Mouse (Mus musculus): ENCODE results near the gene Fcgr1.
A peak's percentile ranks its signal among the peaks of the same experiment; 100 is the strongest.
"Not testable (repeated sequence)": the region's sequence is repeated elsewhere in the genome, so short reads cannot be mapped to it uniquely, and the experiment has no call there.

The Fcgr1 gene

DNA sequence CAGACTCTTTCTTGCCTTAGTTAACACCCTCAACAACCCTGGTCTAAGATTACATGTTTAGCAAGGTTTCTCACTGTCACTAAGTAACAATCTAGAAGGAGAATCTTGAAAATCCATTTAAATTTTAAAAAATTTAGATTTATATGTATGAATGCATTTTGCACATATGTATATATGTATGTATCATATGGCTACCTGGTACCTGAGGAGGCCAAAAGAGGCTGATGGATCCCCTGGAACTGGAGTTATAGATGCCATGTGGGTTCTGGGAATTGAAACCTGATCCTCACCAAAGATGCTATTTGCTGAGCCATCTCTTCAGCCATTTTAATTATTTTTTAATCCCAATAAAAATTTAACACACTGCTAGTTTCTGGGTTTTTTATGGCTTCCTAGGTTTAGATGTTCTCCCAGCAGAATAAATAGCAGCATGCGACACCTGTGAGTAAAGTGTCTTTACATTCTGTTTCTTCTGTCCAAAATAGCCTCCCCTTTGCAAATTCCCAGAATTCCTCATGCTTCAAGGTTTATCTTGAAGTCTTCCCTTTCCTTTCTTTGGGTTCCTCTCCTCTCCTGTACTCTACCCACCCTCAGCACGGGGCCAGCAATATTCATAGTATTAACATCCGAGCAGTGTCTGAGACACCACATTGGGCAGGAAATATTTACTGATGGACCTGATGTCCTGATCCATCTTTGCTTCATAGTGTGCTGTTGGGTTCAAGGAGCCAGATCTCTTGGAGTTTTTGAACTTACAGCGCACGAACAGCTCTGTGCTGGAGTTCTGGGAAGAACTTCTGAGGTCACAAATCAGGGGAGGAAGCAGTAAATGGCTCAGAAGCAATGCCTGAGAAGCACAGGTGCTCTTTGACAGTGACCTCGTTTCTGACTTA lies 45.4 kb downstream of the Fcgr1 start:
- DNase-seq (ENCODE audit: low spot score): no peak

- no peak for DNase-seq (ENCODE audit: low spot score)
These were observed 46.2 kb downstream of the Fcgr1 start for GRCm38 (mm10) chr3:96247356-96248140.

DNA sequence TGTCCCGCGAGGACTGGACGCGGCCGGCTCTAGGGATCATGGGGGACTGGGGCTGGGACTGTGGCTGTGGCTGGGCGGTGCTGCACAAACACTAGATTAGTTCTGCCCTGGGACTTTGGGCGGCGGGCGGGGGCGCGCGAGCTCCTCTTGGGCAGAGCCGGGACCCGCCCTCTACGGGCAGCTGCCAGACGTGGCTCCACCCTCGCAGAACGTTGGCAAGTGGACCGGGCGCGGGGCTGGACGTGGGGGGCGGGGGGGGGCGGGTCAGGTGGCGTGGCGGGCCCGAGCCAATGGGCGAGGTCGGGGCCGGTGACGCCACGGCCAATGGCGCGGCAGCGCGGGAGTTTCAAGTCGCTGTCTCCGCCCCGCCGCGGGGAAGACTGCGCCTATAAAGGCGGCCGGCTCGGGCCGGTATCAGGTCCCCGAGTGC lies 47.3 kb downstream of the Fcgr1 start, which contains the start of gene Hist2h3c1:
Gene Hist2h3c1 (plus strand): TSS at position 259 of the 430 bp plus-strand sequence.
- DNase-seq (ENCODE audit: low spot score): not testable (repeated sequence)

DNA sequence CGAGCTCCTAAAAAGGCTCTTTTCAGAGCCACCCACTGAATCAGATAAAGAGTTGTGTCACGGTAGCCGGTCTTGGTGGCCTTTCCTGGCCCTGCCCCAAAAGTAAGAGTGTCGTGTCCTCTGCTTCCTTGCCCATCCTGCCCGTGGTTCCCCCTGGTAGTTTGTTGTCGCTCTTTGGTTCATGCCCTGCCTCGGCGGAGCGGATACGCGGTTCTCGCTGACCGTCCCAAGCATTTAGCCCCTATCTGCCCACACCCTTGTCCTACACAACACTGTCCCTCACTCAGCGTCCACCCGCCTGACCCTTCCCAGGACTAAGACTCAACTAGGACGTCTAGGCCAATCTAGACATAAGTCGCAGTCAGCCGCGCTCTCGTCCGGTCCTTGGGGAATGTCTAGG lies 47.8 kb downstream of the Fcgr1 start:
- DNase-seq (ENCODE audit: low spot score): not testable (repeated sequence)

- DNase-seq (ENCODE audit: low spot score): peak; percentile 83
These were observed 48.5 kb downstream of the Fcgr1 start, which contains the start of gene Hist2h2aa1 for GRCm38 (mm10) chr3:96245003-96245886. Gene Hist2h2aa1 (plus strand): TSS chr3:96245497.

DNA sequence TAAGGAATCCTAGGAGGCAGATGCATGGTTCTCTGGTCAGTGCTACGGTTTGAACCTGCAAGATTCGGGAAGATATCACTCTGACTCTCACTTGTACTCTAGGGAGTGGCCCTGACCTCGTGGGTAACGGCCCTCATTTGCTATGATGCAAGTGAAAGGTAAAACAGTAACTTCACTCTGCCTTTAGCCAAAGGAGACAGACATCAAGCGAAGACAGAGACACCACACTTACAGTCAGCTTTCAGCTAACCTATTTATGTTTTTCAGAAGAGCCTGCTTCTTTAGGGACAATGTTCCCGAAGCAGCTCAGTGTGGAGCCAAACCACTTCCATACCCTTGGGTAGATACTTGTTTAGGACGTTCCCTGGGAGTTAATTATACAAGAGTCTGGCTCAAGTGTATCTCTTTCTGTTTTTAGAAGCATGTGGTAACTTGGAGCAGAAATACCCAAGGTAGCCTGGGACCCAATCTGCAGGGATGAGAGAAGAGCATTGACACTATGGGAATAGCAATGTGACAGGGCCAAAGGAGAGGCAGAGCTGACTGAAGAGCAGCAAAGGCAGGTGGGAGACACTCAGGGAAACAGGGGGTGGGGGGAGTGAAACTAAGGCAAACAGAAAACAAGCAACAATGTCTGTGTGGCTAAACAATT lies 49.7 kb downstream of the Fcgr1 start:
- no peak for DNase-seq (ENCODE audit: low spot score)

GRCm38 (mm10) chr3:96240799-96241197 lies 53.0 kb downstream of the Fcgr1 start:
- no peak for DNase-seq (ENCODE audit: low spot score)

- DNase-seq (ENCODE audit: low spot score): peak; percentile 93
These were observed 53.6 kb downstream of the Fcgr1 start, which contains the start of gene Hist2h2aa2 for GRCm38 (mm10) chr3:96239949-96240798. Gene Hist2h2aa2 (minus strand): TSS chr3:96240276.

GRCm38 (mm10) chr3:96238954-96239793 lies 54.6 kb downstream of the Fcgr1 start, which contains the start of gene Hist2h3c2:
Gene Hist2h3c2 (minus strand): TSS chr3:96239127.
- DNase-seq (ENCODE audit: low spot score): peak; percentile 52

GRCm38 (mm10) chr3:96237904-96238511 lies 55.8 kb downstream of the Fcgr1 start:
- no peak for DNase-seq (ENCODE audit: low spot score)

GRCm38 (mm10) chr3:96237335-96237903 lies 56.4 kb downstream of the Fcgr1 start:
- no peak for DNase-seq (ENCODE audit: low spot score)

- no peak for DNase-seq (ENCODE audit: low spot score)
These were observed 56.9 kb downstream of the Fcgr1 start for GRCm38 (mm10) chr3:96236834-96237334.

DNA sequence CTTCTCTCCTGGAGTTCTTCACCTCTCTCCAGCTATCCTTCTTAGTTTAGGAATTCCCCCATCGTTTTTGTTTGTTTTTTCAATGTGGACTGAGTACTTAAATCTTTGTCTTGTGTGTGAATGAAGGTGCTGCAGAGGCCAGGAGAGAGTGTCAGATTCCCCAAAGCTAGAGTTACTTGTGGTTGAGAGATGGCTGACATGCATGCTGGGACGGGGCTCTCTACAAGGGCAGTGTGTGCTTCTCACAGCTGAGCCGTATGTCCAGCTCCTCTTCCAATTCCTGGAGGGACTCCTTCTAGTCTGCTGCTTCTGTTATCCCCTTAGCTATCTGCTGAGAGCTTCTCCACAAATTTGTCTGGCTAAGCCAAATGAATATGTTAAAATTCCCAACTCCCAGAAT lies 57.9 kb downstream of the Fcgr1 start:
- no peak for DNase-seq (ENCODE audit: low spot score)

- DNase-seq (ENCODE audit: low spot score): no peak
These were observed 58.9 kb downstream of the Fcgr1 start for GRCm38 (mm10) chr3:96234914-96235313.

Data from ovary, postnatal 36 days (tissue).